Mouse (Mus musculus): ENCODE data around the gene Gm15737. TPM values are rescaled to one million over a fixed set of nuclear protein-coding genes. Genes with fewer than 3 reads are reported as not detected.

Gm15737 gene
- under 1 TPM in 1 of 2 experiments, not detected in 1; 0.12 TPM for polyA plus RNA-seq (2017; shearing (Covaris generic))

DNA sequence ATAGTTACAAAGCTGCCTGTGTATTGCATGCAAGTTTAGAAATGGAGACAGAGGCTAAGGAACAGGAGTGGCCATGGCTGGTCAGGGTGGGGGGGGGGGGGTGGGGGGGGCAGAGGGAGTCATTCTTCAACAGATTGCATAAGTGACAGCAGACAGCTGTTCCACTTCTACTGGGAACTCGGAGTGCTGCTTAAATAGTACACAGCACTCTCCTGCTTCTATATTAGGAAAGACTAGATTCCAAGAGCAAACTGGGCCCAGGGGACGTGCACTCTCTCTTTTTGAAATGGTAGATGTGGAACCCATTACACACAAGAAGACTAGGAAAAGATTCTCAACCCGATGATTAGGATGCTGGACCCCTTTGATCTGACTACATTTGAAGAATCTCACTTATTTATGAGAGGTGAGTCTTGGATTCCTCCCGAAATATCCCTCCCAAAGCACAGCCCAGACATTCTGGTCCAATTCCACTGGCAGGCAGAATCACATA is at the start of gene Gm15737:
Gene Gm15737, plus strand, starts transcription at position 269 of the 493 bp plus-strand sequence.

Other genes with a start within 250 kb of the Gm15737 start
- gene Prickle2, start 163.2 kb upstream of the Gm15737 start, polyA plus RNA-seq (2017; shearing (Covaris generic)), result under 1 TPM in 1 of 2 experiments, not detected in 1; 0.23 TPM
- not detected for gene A730049H05Rik, start 52.9 kb upstream of the Gm15737 start, polyA plus RNA-seq (2017; shearing (Covaris generic))
- gene Adamts9, start 74.1 kb downstream of the Gm15737 start, polyA plus RNA-seq (2017; shearing (Covaris generic)), result under 1 TPM; 0.13 to 0.39 TPM

Data from activated CD4-positive, CD25-positive, alpha-beta regulatory T cell (primary cell).